Mouse (Mus musculus) liver, embryonic 14.5 days (tissue): ENCODE results near the gene Zdhhc21. TPM values are rescaled to one million over a fixed set of nuclear protein-coding genes. Genes with fewer than 3 reads are reported as not detected.

ENCODE experiments used
- ATAC-seq: fragments of 200-750 bp; cut with Nextera tagmentation; 2 replicates; pipeline ENCODE4 v1.8.0; 2017; ENCODE audit warnings: moderate number of reproducible peaks, mild to moderate bottlenecking, moderate library complexity; ENCODE audit not compliant: insufficient read depth
- DNase-seq, 3 experiments: peaks; one replicate each; pipeline ENCODE4 v3.0.0-alpha.2; 2012 to 2013; ENCODE audit warnings: low read depth in 3 of 3, low spot score in 3 of 3
- H3K27ac ChIP-seq: fragments of 300-500 bp; sonication (generic); 2 replicates; pipeline ENCODE4 v1.5.1; 2014; ENCODE audit warnings: moderate library complexity, mild to moderate bottlenecking, control low read depth, inconsistent platforms
- H3K27me3 ChIP-seq: fragments of 300-500 bp; sonication (generic); 2 replicates; pipeline ENCODE4 v1.6.1; 2014; ENCODE audit warnings: mild to moderate bottlenecking, low read length, moderate library complexity; ENCODE audit not compliant: control insufficient read depth, insufficient read depth
- H3K36me3 ChIP-seq: fragments of 300-500 bp; sonication (generic); replicated peaks from 2 replicates; pipeline ENCODE4 v1.6.1; 2014; ENCODE audit warnings: low read depth; ENCODE audit not compliant: control insufficient read depth, insufficient read depth
- H3K4me1 ChIP-seq, 2 experiments: fragments of 200-500 bp in 1 of 2; fragments of 300-500 bp in 1 of 2; sonication (generic) in 1 of 2; replicated peaks; 2 replicates each; pipeline ENCODE4 v1.6.1; 2012 to 2014; ENCODE audit warnings: antibody characterized with exemption in 1 of 2, inconsistent platforms in 1 of 2, low read length in 1 of 2; ENCODE audit not compliant: control insufficient read depth in 2 of 2, insufficient read depth in 2 of 2
- H3K4me2 ChIP-seq: fragments of 300-500 bp; sonication (generic); 2 replicates; pipeline ENCODE4 v1.6.1; 2014; ENCODE audit warnings: low read depth, mild to moderate bottlenecking, control low read depth, moderate library complexity
- H3K4me3 ChIP-seq, 2 experiments: fragments of 200-500 bp in 1 of 2; fragments of 300-500 bp in 1 of 2; sonication (generic) in 1 of 2; 2 replicates each; pipeline ENCODE4 v1.5.1; 2012 to 2014; ENCODE audit warnings: low read depth in 2 of 2, low read length in 2 of 2, mild to moderate bottlenecking in 2 of 2, control low read depth in 1 of 2, inconsistent platforms in 1 of 2, moderate library complexity in 1 of 2; ENCODE audit not compliant: insufficient read depth in 1 of 2
- H3K9ac ChIP-seq: fragments of 300-500 bp; sonication (generic); replicated peaks from 2 replicates; pipeline ENCODE4 v1.6.1; 2014; ENCODE audit warnings: mild to moderate bottlenecking, control low read depth, moderate library complexity
- H3K9me3 ChIP-seq: fragments of 300-500 bp; sonication (generic); 2 replicates; pipeline ENCODE4 v1.6.1; 2016; ENCODE audit warnings: low read length, mixed read lengths; ENCODE audit not compliant: control insufficient read depth
- CTCF ChIP-seq: IDR thresholded peaks from 2 replicates; pipeline ENCODE4 v1.5.1; 2016; ENCODE audit warnings: antibody characterized with exemption, low read depth, control low read depth
- EP300 ChIP-seq: IDR thresholded peaks from 2 replicates; pipeline ENCODE4 v1.6.1; 2016; ENCODE audit warnings: antibody characterized with exemption, low read depth
- WGBS: fragments of 180-500 bp; shearing (Covaris S2); extraction: QIAGEN DNeasy Blood & Tissue Kit; methylation state at CpG from one replicate; pipeline ENCODE4 v1.1.7; 2014; ENCODE audit not compliant: insufficient replicate concordance; 5-methylcytosine and 5-hydroxymethylcytosine counted together
- polyA plus RNA-seq, 2 experiments: library from polyadenylated mRNA; depleted of rRNA in 1 of 2; stranded (reverse) in 1 of 2; unstranded in 1 of 2; fragments of >200 nt; fragmentation: Nextera tagmentation in 1 of 2; extraction: Ambion mirVana in 1 of 2; gene quantifications; 2 replicates each; pipeline versions ENCODE4 v1.2.1 to v1.2.3; 2012 to 2014

Zdhhc21 gene
- polyA plus RNA-seq, 2 experiments, result 1.8 to 2.7 TPM

- Histone ChIP-seq H3K27me3 (no peaks in the 10 kb centered on the region), H3K4me2 (no peak overlapping the region), H3K9me3 (no peaks in the 10 kb centered on the region), H3K36me3 (no peaks in the 10 kb centered on the region), H3K27ac (no peak overlapping the region), H3K9ac (no peak overlapping the region), H3K4me3 (no peak overlapping the region), H3K4me1 (no peaks in the 10 kb centered on the region)
- TF ChIP-seq CTCF, result no peak
- TF ChIP-seq EP300, result no peak
- DNase-seq, result no peak
- no peak for ATAC-seq
- 57% methylated on average over 4 of the region's 4 CpGs for WGBS
Measured at GRCm38 (mm10) chr4:82872548-82872947, 12.8 kb upstream of the Zdhhc21 start.

- DNase-seq (no peak), ATAC-seq (no peak)
- Histone ChIP-seq H3K4me1 (no peaks in the 10 kb centered on the region), H3K36me3 (no peaks in the 10 kb centered on the region), H3K4me3 (no peak overlapping the region), H3K27me3 (no peaks in the 10 kb centered on the region), H3K4me2 (no peak overlapping the region), H3K9me3 (no peaks in the 10 kb centered on the region), H3K9ac (no peak overlapping the region), H3K27ac (no peak overlapping the region)
- TF ChIP-seq EP300, result no peak
- no peak for TF ChIP-seq CTCF
- WGBS, result 59% methylated on average over 6 of the region's 6 CpGs
Measured at GRCm38 (mm10) chr4:82872121-82872520, 12.4 kb upstream of the Zdhhc21 start.

- WGBS, result 30% methylated on average over 6 of the region's 6 CpGs
- no peaks in the 10 kb centered on the region for H3K9me3 ChIP-seq
- DNase-seq (no peak), ATAC-seq (no peak)
- H3K9ac ChIP-seq, result no peak overlapping the region
- H3K36me3 ChIP-seq, result no peaks in the 10 kb centered on the region
- no peak overlapping the region for H3K4me2 ChIP-seq
- no peak overlapping the region for H3K4me3 ChIP-seq
- H3K4me1 ChIP-seq, result no peaks in the 10 kb centered on the region
- no peaks in the 10 kb centered on the region for H3K27me3 ChIP-seq
- no peak overlapping the region for H3K27ac ChIP-seq
- no peak for TF ChIP-seq EP300
- TF ChIP-seq CTCF, result no peak
Measured at GRCm38 (mm10) chr4:82870931-82871330, 11.2 kb upstream of the Zdhhc21 start.

- WGBS, result 48% methylated on average over 5 of the region's 5 CpGs
- Histone ChIP-seq H3K4me2 (no peak overlapping the region), H3K9ac (no peak overlapping the region), H3K27ac (no peak overlapping the region), H3K9me3 (no peaks in the 10 kb centered on the region), H3K4me1 (no peaks in the 10 kb centered on the region), H3K4me3 (no peak overlapping the region), H3K27me3 (no peaks in the 10 kb centered on the region), H3K36me3 (no peaks in the 10 kb centered on the region)
- TF ChIP-seq CTCF (no peak), EP300 (no peak)
- DNase-seq (no peak), ATAC-seq (no peak)
Measured at GRCm38 (mm10) chr4:82867731-82868445, 8.1 kb upstream of the Zdhhc21 start.

- no peak for DNase-seq
- H3K4me2 ChIP-seq, result no peak overlapping the region
- WGBS, result 48% methylated on average over 4 of the region's 4 CpGs
- no peaks in the 10 kb centered on the region for H3K9me3 ChIP-seq
- no peak for ATAC-seq
- TF ChIP-seq CTCF (no peak), EP300 (no peak)
- no peak overlapping the region for H3K9ac ChIP-seq
- H3K4me3 ChIP-seq, result no peak overlapping the region
- no peak overlapping the region for H3K27ac ChIP-seq
- H3K4me1 ChIP-seq, result no peaks in the 10 kb centered on the region
- no peaks in the 10 kb centered on the region for H3K27me3 ChIP-seq
- no peaks in the 10 kb centered on the region for H3K36me3 ChIP-seq
Measured at GRCm38 (mm10) chr4:82867111-82867510, 7.4 kb upstream of the Zdhhc21 start.
